ENCODE assay signal across 24 mouse cellular contexts in genomic region chr4:110293238-110293637, GRCm38 (mm10). TPM values are rescaled to one million over a fixed set of nuclear protein-coding genes. Genes with fewer than 3 reads are reported as not detected.
DNase-seq lines count a peak whose midpoint lies in the region; ATAC-seq lines count a peak whose summit lies in the region.
"Had no signal": no experiment of that assay in that cellular context is flagged by ENCODE, and none has a peak within 500 bp of the region (broad histone marks: within the 10 kb centered on the region; RNA-seq: fewer than 3 reads in every experiment).

No protein-coding gene starts in this region.

- DNase-seq in hindbrain, embryonic 14.5 days (ENCODE audit: low spot score), result no peak
- DNase-seq in neural tube, embryonic 10.5 days (ENCODE audit: extremely low spot score, low spot score), result no peak
- no peak for DNase-seq in urinary bladder, postnatal 4 days (ENCODE audit: low spot score in 2 of 2)
- DNase-seq: adrenal gland, adult 8-10 months; adrenal gland, postnatal 25 days; cerebellum, adult 11-12 months; cerebellum, adult 8-10 months; cerebellum, postnatal 36 days; embryo, embryonic 11 days; gastrocnemius, postnatal 10 days; gastrocnemius, postnatal 36 days; heart, adult 2 months; heart, postnatal 14 days; heart, postnatal 4 days had no signal

- H3K36me3 ChIP-seq in hindbrain, embryonic 14.5 days (replicated peaks; ENCODE audit: control insufficient read depth, insufficient read depth), result no peaks in the 10 kb centered on the region
- no peaks in the 10 kb centered on the region for H3K36me3 ChIP-seq in hindbrain, embryonic 16.5 days (ENCODE audit: control insufficient read depth, insufficient read depth, low read length)
- H3K36me3 ChIP-seq in neural tube, embryonic 12.5 days, result no peaks in the 10 kb centered on the region
- H3K36me3 ChIP-seq in neural tube, embryonic 13.5 days, result no peaks in the 10 kb centered on the region
- H3K36me3 ChIP-seq: forebrain, embryonic 10.5 days; heart, embryonic 10.5 days; heart, embryonic 13.5 days had no signal

- H3K4me2 ChIP-seq in hindbrain, embryonic 14.5 days (replicated peaks), result no peak overlapping the region
- H3K4me2 ChIP-seq in hindbrain, embryonic 16.5 days (ENCODE audit: low read length), result no peak overlapping the region
- no peak overlapping the region for H3K4me2 ChIP-seq in neural tube, embryonic 12.5 days (replicated peaks)
- H3K4me2 ChIP-seq in neural tube, embryonic 13.5 days, result peak overlapping the region; percentile 60
- H3K4me2 ChIP-seq: forebrain, embryonic 13.5 days; heart, embryonic 13.5 days had no signal

- no peaks in the 10 kb centered on the region for H3K27me3 ChIP-seq in hindbrain, embryonic 14.5 days (ENCODE audit: control insufficient read depth, insufficient read depth, low read length)
- no peaks in the 10 kb centered on the region for H3K27me3 ChIP-seq in hindbrain, embryonic 16.5 days (replicated peaks; ENCODE audit: control insufficient read depth, insufficient read depth, low read length)
- H3K27me3 ChIP-seq in neural tube, embryonic 12.5 days (replicated peaks), result no peaks in the 10 kb centered on the region
- H3K27me3 ChIP-seq in neural tube, embryonic 13.5 days, result no peaks in the 10 kb centered on the region
- H3K27me3 ChIP-seq: forebrain, embryonic 13.5 days; heart, embryonic 13.5 days had no signal

- 55% methylated on average over 5 of the region's 5 CpGs for WGBS in hindbrain, embryonic 14.5 days
- WGBS in hindbrain, embryonic 16.5 days, result 55% methylated on average over 5 of the region's 5 CpGs
- 44% methylated on average over 5 of the region's 5 CpGs for WGBS in neural tube, embryonic 12.5 days
- 38% methylated on average over 5 of the region's 5 CpGs for WGBS in neural tube, embryonic 13.5 days

- H3K9me3 ChIP-seq in hindbrain, embryonic 14.5 days (ENCODE audit: control insufficient read depth, low read length), result no peaks in the 10 kb centered on the region
- H3K9me3 ChIP-seq in hindbrain, embryonic 16.5 days (ENCODE audit: control insufficient read depth, low read length), result no peaks in the 10 kb centered on the region
- H3K9me3 ChIP-seq in neural tube, embryonic 12.5 days, result no peaks in the 10 kb centered on the region
- H3K9me3 ChIP-seq in neural tube, embryonic 13.5 days, result no peaks in the 10 kb centered on the region
- H3K9me3 ChIP-seq: forebrain, embryonic 10.5 days; forebrain, embryonic 13.5 days; heart, embryonic 10.5 days; heart, embryonic 13.5 days had no signal

- 0 out of 2 replicates have a peak overlapping the region, but pooled peaks have one; percentile 16 for H3K9ac ChIP-seq in hindbrain, embryonic 14.5 days
- no peak overlapping the region for H3K9ac ChIP-seq in hindbrain, embryonic 16.5 days (ENCODE audit: low read depth, low read length)
- H3K9ac ChIP-seq in neural tube, embryonic 12.5 days, result no peak overlapping the region
- no peak overlapping the region for H3K9ac ChIP-seq in neural tube, embryonic 13.5 days
- H3K9ac ChIP-seq: forebrain, embryonic 13.5 days; heart, embryonic 13.5 days had no signal

- no peak overlapping the region for H3K4me3 ChIP-seq in hindbrain, embryonic 14.5 days (replicated peaks; ENCODE audit: low read length)
- no peak overlapping the region for H3K4me3 ChIP-seq in hindbrain, embryonic 16.5 days (ENCODE audit: low read length)
- no peak overlapping the region for H3K4me3 ChIP-seq in neural tube, embryonic 12.5 days
- no peak overlapping the region for H3K4me3 ChIP-seq in neural tube, embryonic 13.5 days
- H3K4me3 ChIP-seq: forebrain, embryonic 10.5 days; forebrain, embryonic 13.5 days; heart, adult 2 months; heart, embryonic 10.5 days; heart, embryonic 13.5 days had no signal

- peaks cover 11% of the 10 kb centered on the region; the same call in 1 of the 2 replicates for H3K4me1 ChIP-seq in hindbrain, embryonic 14.5 days (replicated peaks; ENCODE audit: control insufficient read depth, insufficient read depth, low read length)
- no peaks in the 10 kb centered on the region; the same call in 1 of the 2 replicates for H3K4me1 ChIP-seq in hindbrain, embryonic 16.5 days (ENCODE audit: control insufficient read depth, insufficient read depth, low read depth, low read length)
- peaks cover 9% of the 10 kb centered on the region; the same call in 1 of the 2 replicates for H3K4me1 ChIP-seq in neural tube, embryonic 12.5 days
- peaks cover 24% of the 10 kb centered on the region for H3K4me1 ChIP-seq in neural tube, embryonic 13.5 days (replicated peaks)
- H3K4me1 ChIP-seq: heart, embryonic 10.5 days; heart, embryonic 13.5 days had no signal

- ATAC-seq in hindbrain, embryonic 14.5 days (ENCODE audit: low FRiP score), result no peak
- no peak for ATAC-seq in hindbrain, embryonic 16.5 days
- ATAC-seq in neural tube, embryonic 12.5 days (ENCODE audit: low FRiP score, low read depth), result 0 out of 2 replicates have a peak, but pooled peaks have one; percentile 39
- 0 out of 2 replicates have a peak, but pooled peaks have one; percentile 12 for ATAC-seq in neural tube, embryonic 13.5 days (ENCODE audit: low read depth)
- ATAC-seq: activated CD4-positive, CD25-positive, alpha-beta regulatory T cell, adult 4 months; CD4-positive, CD25-positive, alpha-beta regulatory T cell, adult 4 months had no signal

- no peak overlapping the region for H3K27ac ChIP-seq in hindbrain, embryonic 14.5 days
- no peak overlapping the region for H3K27ac ChIP-seq in hindbrain, embryonic 16.5 days (ENCODE audit: low read depth, low read length)
- H3K27ac ChIP-seq in neural tube, embryonic 12.5 days, result no peak overlapping the region
- peak overlapping the region; percentile 91 for H3K27ac ChIP-seq in neural tube, embryonic 13.5 days (replicated peaks)
- H3K27ac ChIP-seq: heart, adult 2 months; heart, embryonic 10.5 days; heart, embryonic 13.5 days had no signal

RNA-seq across cellular contexts. Expression of gene Elavl4, which starts 58.5 kb away (rescaled TPM):
- polyA plus RNA-seq in hindbrain, embryonic 14.5 days (2014; fragmentation: Nextera tagmentation; extraction: Ambion mirVana), result 357 and 384 TPM in 2 replicates
- polyA plus RNA-seq in hindbrain, embryonic 16.5 days (2015; fragmentation: Nextera tagmentation; extraction: Ambion mirVana), result 334 and 365 TPM in 2 replicates
- polyA plus RNA-seq in neural tube, embryonic 12.5 days (2016; fragmentation: Nextera tagmentation; extraction: Ambion mirVana), result 386 and 453 TPM in 2 replicates
- polyA plus RNA-seq in neural tube, embryonic 13.5 days (2015; fragmentation: Nextera tagmentation; extraction: Ambion mirVana), result 442 and 527 TPM in 2 replicates
- polyA plus RNA-seq: C2C12 had no signal

Comparison
In these comparisons a context has a peak if more than half of its experiments do, and no peak if none do; other contexts are left out.
1. ATAC-seq: peak in neural tube, embryonic 12.5 days (single experiment) and neural tube, embryonic 13.5 days (single experiment); none in hindbrain, embryonic 14.5 days (single experiment) and hindbrain, embryonic 16.5 days (single experiment).